Mouse (Mus musculus) lung, embryonic 15.5 days (tissue): ENCODE results near the gene Tmem41b. TPM values are rescaled to one million over a fixed set of nuclear protein-coding genes. Genes with fewer than 3 reads are reported as not detected.
"Not testable (repeated sequence)": the region's sequence is repeated elsewhere in the genome, so short reads cannot be mapped to it uniquely, and the experiment has no call there.

ENCODE experiments used
- ATAC-seq: fragments of 200-750 bp; cut with Nextera tagmentation; 2 replicates; pipeline ENCODE4 v1.8.0; 2017; ENCODE audit warnings: moderate number of reproducible peaks, borderline replicate concordance; ENCODE audit not compliant: low FRiP score, low TSS enrichment; ENCODE audit errors: extremely low read depth
- H3K27ac ChIP-seq: fragments of 300-500 bp; sonication (generic); 2 replicates; pipeline ENCODE4 v1.5.1; 2015; ENCODE audit warnings: moderate library complexity, mild to moderate bottlenecking, inconsistent platforms
- H3K27me3 ChIP-seq: fragments of 300-500 bp; sonication (generic); 2 replicates; pipeline ENCODE4 v1.6.1; 2015; ENCODE audit warnings: inconsistent platforms
- H3K36me3 ChIP-seq: fragments of 300-500 bp; sonication (generic); 2 replicates; pipeline ENCODE4 v1.6.1; 2015; ENCODE audit warnings: inconsistent platforms
- H3K4me1 ChIP-seq: fragments of 300-500 bp; sonication (generic); 2 replicates; pipeline ENCODE4 v1.6.1; 2015; ENCODE audit warnings: inconsistent platforms
- H3K4me2 ChIP-seq: fragments of 300-500 bp; sonication (generic); 2 replicates; pipeline ENCODE4 v1.6.1; 2015; ENCODE audit warnings: inconsistent platforms, mild to moderate bottlenecking, moderate library complexity
- H3K4me3 ChIP-seq: fragments of 300-500 bp; sonication (generic); 2 replicates; pipeline ENCODE4 v1.5.1; 2015; ENCODE audit warnings: mild to moderate bottlenecking, inconsistent platforms
- H3K9ac ChIP-seq: fragments of 300-500 bp; sonication (generic); 2 replicates; pipeline ENCODE4 v1.6.1; 2015; ENCODE audit warnings: inconsistent platforms
- H3K9me3 ChIP-seq: fragments of 300-500 bp; sonication (generic); 2 replicates; pipeline ENCODE4 v1.6.1; 2016; ENCODE audit warnings: inconsistent platforms
- WGBS: fragments of 180-500 bp; shearing (Covaris S2); methylation state at CpG from one replicate; pipeline ENCODE4 v1.1.7; 2015; 5-methylcytosine and 5-hydroxymethylcytosine counted together
- polyA plus RNA-seq: library from polyadenylated mRNA; unstranded; fragments of >200 nt; fragmentation: Nextera tagmentation; extraction: Ambion mirVana; gene quantifications from 2 replicates; pipeline ENCODE4 v1.2.1, GENCODE M21; 2015

Gene Tmem41b
- polyA plus RNA-seq, 1 experiment from 2014 or later, result 65.6 TPM

GRCm38 (mm10) chr7:110006471-110007195, 19.9 kb upstream of the Tmem41b start:
- H3K9ac ChIP-seq, result no peak overlapping the region
- ATAC-seq, result no peak
- 74% methylated on average over 5 of the region's 5 CpGs for WGBS
- no peaks in the 10 kb centered on the region for H3K9me3 ChIP-seq
- H3K27me3 ChIP-seq, result no peaks in the 10 kb centered on the region
- no peak overlapping the region for H3K27ac ChIP-seq
- no peaks in the 10 kb centered on the region for H3K36me3 ChIP-seq
- no peak overlapping the region for H3K4me2 ChIP-seq
- H3K4me3 ChIP-seq, result no peak overlapping the region
- no peaks in the 10 kb centered on the region; the same call in 1 of the 2 replicates for H3K4me1 ChIP-seq

- Histone ChIP-seq H3K9ac (no peak overlapping the region), H3K27ac (no peak overlapping the region), H3K27me3 (no peaks in the 10 kb centered on the region), H3K4me3 (no peak overlapping the region), H3K4me2 (no peak overlapping the region), H3K4me1 (no peaks in the 10 kb centered on the region; the same call in 1 of the 2 replicates), H3K36me3 (no peaks in the 10 kb centered on the region), H3K9me3 (no peaks in the 10 kb centered on the region)
- no peak for ATAC-seq
These were observed 19.2 kb upstream of the Tmem41b start for GRCm38 (mm10) chr7:110005976-110006375.

GRCm38 (mm10) chr7:110002968-110003367, 16.2 kb upstream of the Tmem41b start:
- Histone ChIP-seq H3K9me3 (no peaks in the 10 kb centered on the region), H3K4me3 (peak overlapping the region; percentile 15), H3K36me3 (no peaks in the 10 kb centered on the region), H3K27ac (no peak overlapping the region), H3K27me3 (no peaks in the 10 kb centered on the region), H3K9ac (no peak overlapping the region), H3K4me1 (no peaks in the 10 kb centered on the region; the same call in 1 of the 2 replicates), H3K4me2 (peak overlapping the region; percentile 42)
- WGBS, result 10% methylated on average over 20 of the region's 20 CpGs
- ATAC-seq, result peak; percentile 64; the same call in 1 of the 2 replicates

GRCm38 (mm10) chr7:110002092-110002491, 15.4 kb upstream of the Tmem41b start:
- no peaks in the 10 kb centered on the region for H3K27me3 ChIP-seq
- H3K4me2 ChIP-seq, result no peak overlapping the region
- no peaks in the 10 kb centered on the region; the same call in 1 of the 2 replicates for H3K4me1 ChIP-seq
- H3K36me3 ChIP-seq, result no peaks in the 10 kb centered on the region
- no peak overlapping the region for H3K4me3 ChIP-seq
- H3K9me3 ChIP-seq, result no peaks in the 10 kb centered on the region
- no peak overlapping the region for H3K27ac ChIP-seq
- no peak for ATAC-seq
- H3K9ac ChIP-seq, result no peak overlapping the region

GRCm38 (mm10) chr7:109998388-109998787, 11.7 kb upstream of the Tmem41b start:
- no peak overlapping the region for H3K4me2 ChIP-seq
- no peak for ATAC-seq
- H3K9me3 ChIP-seq, result no peaks in the 10 kb centered on the region
- H3K27me3 ChIP-seq, result no peaks in the 10 kb centered on the region
- peaks cover 7% of the 10 kb centered on the region for H3K4me1 ChIP-seq
- H3K27ac ChIP-seq, result no peak overlapping the region
- no peak overlapping the region for H3K4me3 ChIP-seq
- 73% methylated on average over 4 of the region's 4 CpGs for WGBS
- no peaks in the 10 kb centered on the region for H3K36me3 ChIP-seq
- no peak overlapping the region for H3K9ac ChIP-seq

GRCm38 (mm10) chr7:109993157-109993959, 6.6 kb upstream of the Tmem41b start:
- Histone ChIP-seq H3K9me3 (no peaks in the 10 kb centered on the region), H3K9ac (no peak overlapping the region), H3K4me1 (peaks cover 13% of the 10 kb centered on the region)

GRCm38 (mm10) chr7:109991286-109991685, 4.6 kb upstream of the Tmem41b start:
- no peaks in the 10 kb centered on the region for H3K9me3 ChIP-seq
- 89% methylated on average over 1 of the region's 1 CpGs for WGBS
- no peak overlapping the region for H3K9ac ChIP-seq
- ATAC-seq, result no peak
- H3K4me2 ChIP-seq, result no peak overlapping the region
- no peaks in the 10 kb centered on the region for H3K36me3 ChIP-seq
- no peaks in the 10 kb centered on the region for H3K27me3 ChIP-seq
- no peak overlapping the region for H3K4me3 ChIP-seq
- H3K27ac ChIP-seq, result no peak overlapping the region
- H3K4me1 ChIP-seq, result peaks cover 16% of the 10 kb centered on the region

More at GRCm38 (mm10) chr7:109993157-109993959, 6.6 kb upstream of the Tmem41b start:
- ATAC-seq, result peak; percentile 78
- Histone ChIP-seq H3K27me3 (no peaks in the 10 kb centered on the region), H3K4me3 (no peak overlapping the region), H3K4me2 (no peak overlapping the region), H3K36me3 (no peaks in the 10 kb centered on the region), H3K27ac (peak overlapping the region; percentile 72)
- WGBS, result 43% methylated on average over 2 of the region's 2 CpGs

GRCm38 (mm10) chr7:109986133-109986669, 528 bp downstream of the Tmem41b start:
- Histone ChIP-seq H3K36me3 (peaks cover 20% of the 10 kb centered on the region), H3K9me3 (no peaks in the 10 kb centered on the region), H3K4me1 (0 out of 2 replicates have a peak, but pooled peaks cover 12% of the 10 kb centered on the region), H3K9ac (peak overlapping the region; percentile 61), H3K27ac (peak overlapping the region; percentile 88), H3K4me2 (peak overlapping the region; percentile 70), H3K4me3 (peak overlapping the region; percentile 60), H3K27me3 (no peaks in the 10 kb centered on the region)
- ATAC-seq, result peak; percentile 99
- under 1% methylated on average over 43 of the region's 43 CpGs for WGBS

GRCm38 (mm10) chr7:109985661-109986132, 1.0 kb downstream of the Tmem41b start:
- peak overlapping the region; percentile 60 for H3K4me3 ChIP-seq
- peak overlapping the region; percentile 41 for H3K27ac ChIP-seq
- H3K27me3 ChIP-seq, result no peaks in the 10 kb centered on the region
- under 1% methylated on average over 27 of the region's 27 CpGs for WGBS
- 0 out of 2 replicates have a peak, but pooled peaks cover 12% of the 10 kb centered on the region for H3K4me1 ChIP-seq
- no peaks in the 10 kb centered on the region for H3K9me3 ChIP-seq
- peak; percentile 50 for ATAC-seq
- H3K4me2 ChIP-seq, result peak overlapping the region; percentile 70
- peak overlapping the region; percentile 61 for H3K9ac ChIP-seq
- H3K36me3 ChIP-seq, result peaks cover 20% of the 10 kb centered on the region

- H3K9ac ChIP-seq, result 0 out of 2 replicates have a peak overlapping the region, but pooled peaks have one; percentile 61
- WGBS, result 74% methylated on average over 5 of the region's 5 CpGs
- H3K9me3 ChIP-seq, ATAC-seq, H3K27ac ChIP-seq, H3K27me3 ChIP-seq: not testable (repeated sequence)
- 0 out of 2 replicates have a peak, but pooled peaks cover 12% of the 10 kb centered on the region for H3K4me1 ChIP-seq
- peaks cover 28% of the 10 kb centered on the region for H3K36me3 ChIP-seq
- peak overlapping the region; percentile 70; the same call in 1 of the 2 replicates for H3K4me2 ChIP-seq
- peak overlapping the region; percentile 60; the same call in 1 of the 2 replicates for H3K4me3 ChIP-seq
These were observed 2.1 kb downstream of the Tmem41b start for GRCm38 (mm10) chr7:109984608-109985007.

- WGBS, result 68% methylated on average over 5 of the region's 5 CpGs
These were observed 9.6 kb downstream of the Tmem41b start for GRCm38 (mm10) chr7:109977131-109977530.

More at GRCm38 (mm10) chr7:109977131-109977530, 9.6 kb downstream of the Tmem41b start:
- H3K4me2 ChIP-seq, H3K4me1 ChIP-seq, ATAC-seq, H3K4me3 ChIP-seq, H3K27ac ChIP-seq, H3K9me3 ChIP-seq, H3K9ac ChIP-seq, H3K27me3 ChIP-seq: not testable (repeated sequence)
- peaks cover 55% of the 10 kb centered on the region for H3K36me3 ChIP-seq
